Mouse (Mus musculus) ES-E14 (cell line): ENCODE results near the gene Fndc3b. TPM values are rescaled to one million over a fixed set of nuclear protein-coding genes. Genes with fewer than 3 reads are reported as not detected.

Experiments used
- DNase-seq: peaks from one replicate; pipeline ENCODE4 v3.0.0-alpha.2; 2013; ENCODE audit warnings: low read depth, low spot score
- H3K27ac ChIP-seq: 2 replicates; pipeline ENCODE4 v1.5.1; 2012; ENCODE audit warnings: low read depth, mild to moderate bottlenecking, low read length, moderate library complexity, mixed read lengths; ENCODE audit not compliant: poor library complexity, insufficient read depth, severe bottlenecking
- H3K36me3 ChIP-seq: 2 replicates; pipeline ENCODE4 v1.6.1; 2012; ENCODE audit warnings: mild to moderate bottlenecking, low read length, moderate library complexity, mixed read lengths; ENCODE audit not compliant: control insufficient read depth, poor library complexity, insufficient read depth, severe bottlenecking
- H3K4me1 ChIP-seq, 2 experiments: fragments of 150-350 bp in 1 of 2; sonication (generic) in 1 of 2; 2 replicates each; pipeline ENCODE4 v1.6.1; 2012; ENCODE audit warnings: low read length in 2 of 2, mild to moderate bottlenecking in 1 of 2, mixed read lengths in 1 of 2; ENCODE audit not compliant: control insufficient read depth in 2 of 2, insufficient read depth in 2 of 2, poor library complexity in 1 of 2
- H3K4me3 ChIP-seq, 2 experiments: fragments of 150-350 bp in 1 of 2; sonication (generic) in 1 of 2; 2 replicates each; pipeline ENCODE4 v1.5.1; 2012; ENCODE audit warnings: low read length in 2 of 2, low read depth in 1 of 2, mild to moderate bottlenecking in 1 of 2, mixed read lengths in 1 of 2; ENCODE audit not compliant: insufficient read depth in 1 of 2, poor library complexity in 1 of 2, severe bottlenecking in 1 of 2
- H3K9ac ChIP-seq: 2 replicates; pipeline ENCODE4 v1.6.1; 2012; ENCODE audit warnings: low read depth, mild to moderate bottlenecking, low read length, mixed read lengths; ENCODE audit not compliant: poor library complexity, insufficient read depth, severe bottlenecking
- H3K9me3 ChIP-seq: fragments of 150-350 bp; sonication (generic); 2 replicates; pipeline ENCODE4 v1.6.1; 2012; ENCODE audit warnings: low read depth, mild to moderate bottlenecking, low read length; ENCODE audit not compliant: control insufficient read depth, insufficient read depth
- CHD2 ChIP-seq: IDR thresholded peaks from 2 replicates; pipeline ENCODE4 v1.6.1; 2014; ENCODE audit warnings: mild to moderate bottlenecking, low read depth, low read length, inconsistent platforms
- HCFC1 ChIP-seq: IDR thresholded peaks from 2 replicates; pipeline ENCODE4 v1.6.1; 2012; ENCODE audit warnings: low read length, inconsistent platforms, borderline replicate concordance; ENCODE audit not compliant: insufficient read depth
- MAFK ChIP-seq: IDR thresholded peaks from 2 replicates; pipeline ENCODE4 v1.6.1; 2014; ENCODE audit warnings: mild to moderate bottlenecking, low read depth, low read length, inconsistent platforms; ENCODE audit not compliant: insufficient read depth
- ZC3H11A ChIP-seq: IDR thresholded peaks from 2 replicates; pipeline ENCODE4 v1.6.1; 2012; ENCODE audit warnings: low read depth, mild to moderate bottlenecking, inconsistent platforms, low read length, borderline replicate concordance
- ZNF384 ChIP-seq: IDR thresholded peaks from 2 replicates; pipeline ENCODE4 v1.6.1; 2012; ENCODE audit warnings: low read depth, low read length, inconsistent platforms
- in situ Hi-C, 2 experiments: fragments of 600-800 bp; cut with MboI; formaldehyde crosslinking; loops; one replicate each; pipeline ENCODE4 v1.15.1; 2025; ENCODE audit warnings: low sequenced_read_pairs in 2 of 2, inconsistent platforms in 1 of 2; ENCODE audit not compliant: unreplicated experiment in 2 of 2
- total RNA-seq: library from RNA; depleted of rRNA; stranded (reverse); fragments of 300-350 nt; gene quantifications from 2 replicates; pipeline ENCODE4 v1.2.3, GENCODE M21; 2012

Gene Fndc3b
- total RNA-seq, 1 experiment = 16.6 TPM

- Histone ChIP-seq H3K4me3 (no peak overlapping the region), H3K27ac (no peak overlapping the region), H3K36me3 (no peaks in the 10 kb centered on the region), H3K9ac (no peak overlapping the region), H3K9me3 (no peaks in the 10 kb centered on the region), H3K4me1 (peaks cover 0 to 6% of the 10 kb centered on the region in 2 experiments; a peak in 1 of 4 replicates)
- TF ChIP-seq ZC3H11A (no peak), ZNF384 (no peak), MAFK (no peak), HCFC1 (no peak), CHD2 (no peak)
- DNase-seq = no peak
- in situ Hi-C loops = no loop called here
These were observed 25.4 kb downstream of the Fndc3b start for GRCm38 (mm10) chr3:27685650-27686208.

GRCm38 (mm10) chr3:27685134-27685533 is 26.0 kb downstream of the Fndc3b start:
- Histone ChIP-seq H3K9ac (no peak overlapping the region), H3K27ac (no peak overlapping the region), H3K9me3 (no peaks in the 10 kb centered on the region), H3K4me1 (peaks cover 2 to 8% of the 10 kb centered on the region in 2 experiments; a peak in 1 of 4 replicates), H3K36me3 (no peaks in the 10 kb centered on the region), H3K4me3 (no peak overlapping the region)
- no peak for TF ChIP-seq HCFC1
- no peak for TF ChIP-seq ZC3H11A
- TF ChIP-seq ZNF384 = no peak
- no peak for TF ChIP-seq CHD2
- no peak for TF ChIP-seq MAFK
- in situ Hi-C loops = no loop called here
- no peak for DNase-seq

- Histone ChIP-seq H3K36me3 (no peaks in the 10 kb centered on the region; the same call in 1 of the 2 replicates), H3K4me1 (peaks cover 2 to 7% of the 10 kb centered on the region in 2 experiments; a peak in 1 of 4 replicates), H3K27ac (no peak overlapping the region), H3K9ac (no peak overlapping the region), H3K9me3 (no peaks in the 10 kb centered on the region), H3K4me3 (no peak overlapping the region)
- in situ Hi-C loops = no loop called here
- no peak for TF ChIP-seq ZNF384
- TF ChIP-seq HCFC1 = no peak
- no peak for TF ChIP-seq MAFK
- no peak for TF ChIP-seq CHD2
- no peak for TF ChIP-seq ZC3H11A
- DNase-seq = no peak
These were observed 27.7 kb downstream of the Fndc3b start for GRCm38 (mm10) chr3:27683374-27683773.

GRCm38 (mm10) chr3:27677574-27677973 is 33.5 kb downstream of the Fndc3b start:
- no peak for DNase-seq

GRCm38 (mm10) chr3:27673660-27674059 is 37.4 kb downstream of the Fndc3b start:
- Histone ChIP-seq H3K9me3 (no peaks in the 10 kb centered on the region), H3K9ac (no peak overlapping the region), H3K4me3 (no peak overlapping the region), H3K36me3 (no peaks in the 10 kb centered on the region; the same call in 1 of the 2 replicates), H3K4me1 (peaks cover 1 to 9% of the 10 kb centered on the region in 2 experiments; a peak in 1 of 4 replicates), H3K27ac (no peak overlapping the region)
- TF ChIP-seq MAFK = no peak
- no peak for TF ChIP-seq ZNF384
- TF ChIP-seq HCFC1 = no peak
- TF ChIP-seq ZC3H11A = no peak
- no peak for TF ChIP-seq CHD2
- in situ Hi-C loops = no loop called here
- DNase-seq = no peak

More at GRCm38 (mm10) chr3:27677574-27677973, 33.5 kb downstream of the Fndc3b start:
- Histone ChIP-seq H3K4me1 (peaks cover 3 to 16% of the 10 kb centered on the region in 2 experiments; a peak in 1 of 4 replicates), H3K9me3 (no peaks in the 10 kb centered on the region), H3K9ac (no peak overlapping the region), H3K27ac (no peak overlapping the region), H3K36me3 (no peaks in the 10 kb centered on the region; the same call in 1 of the 2 replicates), H3K4me3 (no peak overlapping the region)
- TF ChIP-seq CHD2 = no peak
- TF ChIP-seq HCFC1 = no peak
- TF ChIP-seq ZNF384 = no peak
- no peak for TF ChIP-seq ZC3H11A
- no peak for TF ChIP-seq MAFK
- in situ Hi-C loops = no loop called here
